Mouse (Mus musculus) spleen, postnatal 4 days (tissue): Measurements from ENCODE around the gene Vmn2r19.
"Not testable (repeated sequence)": the region's sequence is repeated elsewhere in the genome, so short reads cannot be mapped to it uniquely, and the experiment has no call there.

Source experiments
- DNase-seq, 2 experiments: peaks; one replicate each; pipeline ENCODE4 v3.0.0; 2022; ENCODE audit warnings: low spot score in 2 of 2

Gene Vmn2r19

DNA sequence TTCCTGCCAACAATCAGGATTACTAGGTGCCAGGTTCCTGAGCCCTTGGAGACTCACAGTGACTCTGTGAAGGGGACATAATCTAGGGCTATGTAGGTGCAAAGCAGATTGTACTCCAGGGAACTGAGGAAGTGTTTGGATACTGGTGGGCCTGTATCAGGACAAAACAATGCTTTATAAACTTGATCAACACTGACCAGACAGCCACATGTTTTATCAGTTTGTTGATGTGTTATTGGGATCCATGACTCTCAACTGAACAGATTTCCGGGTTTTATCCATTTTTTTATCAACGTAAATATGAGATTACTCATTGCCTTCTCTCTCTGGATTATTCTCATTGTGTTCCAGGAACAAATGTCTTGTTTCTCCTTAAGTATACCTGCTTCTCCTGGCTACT is at the start of gene Vmn2r19:
Vmn2r19 (plus strand) TSS at position 301 of the 400 bp plus-strand sequence.
- no peak for DNase-seq

DNA sequence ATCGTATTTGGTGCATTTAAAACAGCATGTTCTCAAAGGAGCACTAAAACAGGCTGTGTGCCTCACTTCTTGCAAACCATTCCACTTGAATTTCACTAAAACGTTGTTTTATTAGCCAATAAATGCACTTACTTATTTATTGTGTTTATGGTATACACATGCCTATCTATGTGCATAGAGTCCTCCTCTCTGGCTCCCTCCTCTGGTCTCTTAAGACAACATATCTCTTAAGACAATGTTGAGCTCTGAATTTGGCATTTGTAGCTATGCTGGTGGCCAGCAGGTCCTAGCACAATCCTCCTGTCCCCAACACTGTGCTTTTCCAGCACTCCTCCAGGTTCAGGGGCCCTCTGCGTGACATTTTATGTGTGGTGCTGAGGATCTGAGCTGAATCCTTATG is 49.2 kb upstream of the Vmn2r19 start:
- no peak for DNase-seq

DNA sequence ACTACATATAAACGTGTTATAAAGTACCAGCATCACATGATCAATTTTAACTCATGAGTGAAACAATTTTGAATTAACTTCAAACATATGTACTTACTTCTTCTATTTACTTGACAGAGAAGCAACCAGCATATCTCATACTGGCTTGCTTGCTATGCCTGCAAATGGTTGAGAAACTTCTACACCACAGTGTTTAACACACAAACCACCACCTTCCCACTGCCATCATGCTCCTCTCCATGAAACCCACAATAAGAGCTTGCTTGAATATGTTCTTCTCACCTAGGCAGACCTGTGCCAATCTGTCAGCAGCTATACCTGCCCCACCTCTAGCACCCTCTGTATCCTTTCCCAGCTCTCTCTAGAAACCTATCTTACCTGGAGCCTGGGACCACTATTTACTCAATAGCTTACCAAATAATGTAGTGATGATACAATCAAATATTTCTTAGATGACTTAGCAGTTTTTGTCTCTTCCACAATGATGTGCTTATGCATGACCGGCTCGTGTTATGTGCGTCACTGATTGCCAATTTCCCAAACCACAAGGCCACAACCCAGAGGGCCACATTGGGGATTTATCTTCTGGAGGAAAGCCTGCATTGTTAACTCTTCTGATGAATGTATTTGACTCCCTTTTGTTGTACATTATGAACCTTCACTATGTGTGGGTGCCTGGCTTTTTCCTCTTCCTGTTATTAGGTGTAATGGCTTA is 48.1 kb upstream of the Vmn2r19 start:
- no peak for DNase-seq

DNA sequence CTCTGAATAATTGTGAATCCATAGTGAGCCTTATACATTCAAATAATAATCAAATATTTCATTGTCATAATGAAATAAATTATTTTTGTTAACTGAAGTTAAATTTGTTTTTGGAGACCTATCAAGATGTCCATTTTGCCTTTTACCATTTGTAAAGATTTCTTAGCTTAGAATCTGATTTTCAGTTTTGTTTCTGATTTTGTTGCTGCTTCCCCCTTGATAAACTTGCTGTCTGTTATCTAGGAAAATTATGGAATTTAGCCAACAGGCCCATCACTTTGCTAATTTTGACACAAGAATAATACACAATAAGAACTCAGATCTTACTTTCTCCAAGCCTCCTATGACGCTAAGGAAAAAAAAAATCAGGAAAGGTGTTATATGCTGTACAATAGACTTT is 47.3 kb upstream of the Vmn2r19 start:
- no peak for DNase-seq

DNA sequence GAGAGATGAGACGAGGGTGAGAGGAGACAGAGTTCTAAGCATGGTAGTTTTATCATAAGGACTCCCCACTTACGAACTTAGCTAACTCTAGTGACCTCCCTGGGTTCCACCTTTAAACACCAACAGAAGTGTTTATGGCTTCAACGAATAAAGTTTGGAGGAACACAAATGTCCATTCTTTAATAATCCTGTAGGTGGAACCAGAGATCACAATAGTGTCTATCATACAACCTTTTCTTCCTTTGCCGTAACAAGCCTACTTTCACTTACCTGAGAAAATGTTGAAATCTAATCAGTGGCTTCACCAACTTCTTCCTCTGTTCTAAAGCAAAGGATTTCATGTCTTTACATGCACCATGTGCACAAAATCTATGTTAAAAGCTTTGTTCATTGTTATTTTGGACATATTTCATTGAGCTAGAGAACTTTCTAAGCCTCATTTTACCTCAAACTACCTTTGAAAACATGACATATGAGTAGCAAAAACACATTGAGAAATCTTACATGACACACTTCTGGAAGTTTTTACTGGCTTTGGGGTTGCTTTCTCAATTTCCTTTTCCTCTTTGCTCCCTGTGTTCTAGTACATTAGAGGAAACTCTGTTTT is 46.5 kb upstream of the Vmn2r19 start, which contains the start of gene Clec4d:
Clec4d (plus strand) TSS at position 557 of the 607 bp plus-strand sequence.
- no peak for DNase-seq

DNA sequence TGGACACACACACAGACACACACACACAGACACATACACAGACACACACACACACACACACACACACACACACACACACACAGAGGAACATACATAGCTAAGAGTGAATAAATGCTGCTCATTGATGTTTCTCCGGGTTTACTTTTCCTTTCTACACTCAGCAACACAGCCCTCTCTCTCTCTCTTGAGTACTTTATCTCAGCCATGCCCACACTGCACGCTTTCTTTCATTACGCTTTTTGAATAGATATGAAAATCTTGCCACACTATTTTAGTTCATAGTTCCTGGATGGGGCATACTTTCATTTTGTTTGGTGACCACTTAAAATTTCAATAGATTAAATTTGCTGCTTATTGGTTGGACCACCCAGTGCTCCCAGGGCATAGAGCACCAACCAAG is 43.9 kb upstream of the Vmn2r19 start:
- DNase-seq: no peak

DNA sequence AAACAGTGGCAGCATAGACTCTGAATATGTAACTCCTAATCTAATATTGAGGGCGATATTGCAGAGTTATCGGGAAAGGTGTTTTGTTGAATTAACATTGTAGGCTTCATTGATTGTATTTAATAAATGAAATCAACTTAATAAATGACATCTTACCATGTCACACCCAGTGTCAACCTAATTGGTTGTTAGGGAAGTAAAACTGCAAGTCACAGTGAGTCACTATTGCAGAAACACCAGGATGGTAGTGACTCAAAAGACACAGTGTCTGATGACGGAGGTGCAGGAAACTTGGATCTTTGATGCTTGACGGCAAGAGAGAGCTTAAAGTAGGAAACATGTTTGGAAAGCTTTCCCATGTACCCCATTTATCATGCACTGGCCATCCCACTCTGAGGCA is 42.3 kb upstream of the Vmn2r19 start:
- no peak for DNase-seq

DNA sequence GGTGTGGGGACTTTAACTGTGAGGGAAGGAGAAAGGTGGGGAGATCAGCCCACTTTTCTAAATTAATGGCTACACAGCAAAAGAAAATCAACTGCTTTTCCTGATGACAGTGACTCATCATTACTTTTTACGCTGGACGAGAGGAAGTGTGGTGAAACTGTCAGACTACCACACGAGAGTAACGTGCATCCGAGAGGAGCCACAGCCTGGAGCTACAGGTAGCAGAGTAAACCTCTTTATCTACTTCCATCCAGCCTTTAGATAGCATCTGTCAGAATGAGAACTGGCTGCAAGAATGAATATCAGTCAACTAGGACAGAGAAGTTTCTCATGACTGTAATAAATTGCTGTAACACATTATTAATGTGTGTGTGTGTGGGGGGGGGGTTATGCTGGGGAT is 41.2 kb upstream of the Vmn2r19 start:
- DNase-seq: no peak

DNA sequence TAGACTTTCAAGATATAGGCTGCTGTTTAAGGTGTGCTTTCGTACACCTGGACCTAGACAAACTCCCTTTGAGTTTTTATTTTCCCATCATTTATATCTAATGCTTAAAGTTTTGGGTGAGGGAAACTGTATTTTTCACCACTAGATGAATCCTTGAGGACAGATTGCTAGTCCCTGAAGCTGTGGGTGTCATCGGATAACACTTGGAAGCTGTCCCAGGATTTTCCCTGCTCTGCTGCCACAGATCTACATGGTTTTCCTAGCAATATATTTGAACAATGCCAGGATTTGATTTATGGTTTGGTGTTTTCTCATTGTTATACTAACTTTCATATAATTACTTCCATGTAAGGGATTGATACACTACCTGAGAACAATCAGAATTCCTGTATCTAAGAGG is 28.7 kb upstream of the Vmn2r19 start:
- no peak for DNase-seq

DNA sequence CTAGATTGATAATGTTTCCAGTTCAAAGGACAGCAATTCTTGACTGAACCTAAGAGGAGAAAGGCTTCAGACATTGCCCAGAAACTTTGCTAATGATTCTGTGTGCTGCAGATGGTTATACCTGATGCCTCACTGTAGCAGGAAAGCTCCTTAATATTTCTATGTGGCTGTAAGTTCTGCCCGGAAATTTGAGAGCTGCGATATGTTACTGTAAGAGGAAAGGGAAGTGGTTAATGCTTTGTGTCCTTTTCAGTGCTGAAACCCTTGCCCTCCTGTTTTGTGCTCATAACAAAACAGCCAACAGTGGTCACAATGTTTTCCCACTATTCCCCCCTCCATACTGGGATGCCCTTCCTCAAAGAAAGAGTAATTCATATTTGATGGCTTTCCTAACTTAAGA is 21.8 kb upstream of the Vmn2r19 start:
- DNase-seq: no peak

DNA sequence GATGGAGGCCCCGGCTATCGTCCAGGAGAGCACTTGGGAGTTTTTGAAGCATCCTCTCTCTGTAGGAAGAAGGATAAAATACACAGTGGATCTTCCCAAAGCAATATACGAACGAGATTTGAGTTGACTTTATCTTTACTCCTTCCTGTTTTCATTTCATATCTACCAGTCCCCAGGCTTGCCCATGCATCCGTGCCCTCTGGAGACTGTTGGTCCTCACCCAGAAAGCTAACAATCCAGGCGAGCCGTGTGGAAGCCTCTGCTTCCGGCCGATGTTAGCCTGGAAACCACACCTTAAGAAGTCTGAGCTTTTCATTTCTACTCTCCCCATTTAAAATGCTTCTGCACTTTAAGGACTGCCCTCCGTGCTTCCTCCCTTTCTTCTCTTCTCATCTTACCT is 19.2 kb upstream of the Vmn2r19 start:
- DNase-seq: no peak

DNA sequence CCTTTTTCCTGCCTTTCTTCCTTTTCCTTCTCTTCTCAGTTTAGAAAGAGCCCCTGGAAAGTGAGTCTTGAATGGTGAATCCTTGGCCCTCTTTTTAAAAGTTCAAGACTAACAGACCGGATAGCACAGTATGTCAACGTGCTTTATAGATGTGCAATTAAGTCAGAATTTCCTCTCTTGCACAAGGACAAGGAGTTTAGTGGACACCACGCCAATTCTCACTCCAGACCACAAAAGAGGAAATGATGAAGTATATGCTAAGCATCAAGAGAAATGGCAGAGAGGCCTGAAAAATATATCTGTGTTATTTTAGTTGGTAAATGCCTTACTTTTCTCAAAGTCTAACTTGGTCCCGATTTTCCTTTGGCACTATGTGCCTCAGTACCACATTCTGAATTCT is 18.4 kb upstream of the Vmn2r19 start, which contains the start of gene Clec4e:
Clec4e (minus strand) TSS at position 118 of the 400 bp plus-strand sequence.
- no peak for DNase-seq

DNA sequence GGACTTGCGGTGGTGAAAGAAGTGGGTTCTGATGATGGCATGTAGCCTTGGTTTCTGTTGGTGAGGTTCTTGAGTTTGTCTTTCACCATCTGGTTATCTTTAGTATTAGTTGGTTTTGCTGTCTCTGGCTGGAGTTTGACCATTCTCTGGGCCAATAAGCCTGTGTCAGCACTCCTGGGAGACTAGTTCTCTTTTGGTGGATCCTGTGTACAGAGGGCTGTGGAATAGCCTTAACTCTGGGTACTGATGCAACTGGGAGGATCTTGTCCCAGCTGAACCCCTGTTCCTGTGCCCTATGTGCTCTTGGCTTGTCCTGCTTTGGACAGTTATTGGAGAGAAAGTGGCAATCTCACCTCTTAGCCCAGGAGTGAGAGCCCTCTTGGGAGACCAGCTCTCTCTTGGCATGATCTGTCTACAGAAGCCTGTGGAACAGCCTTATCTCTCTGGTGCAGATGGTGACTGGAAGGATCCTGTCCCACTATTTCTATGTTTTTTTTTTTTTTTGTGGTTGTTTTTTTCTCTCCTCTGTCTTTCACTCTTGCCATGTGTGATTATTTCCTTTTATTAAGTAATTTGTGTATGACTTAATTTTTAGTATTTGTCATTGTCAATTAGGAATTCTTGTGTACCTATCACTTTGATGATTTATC is 15.3 kb upstream of the Vmn2r19 start:
- DNase-seq: peak; percentile 50 to 70

DNA sequence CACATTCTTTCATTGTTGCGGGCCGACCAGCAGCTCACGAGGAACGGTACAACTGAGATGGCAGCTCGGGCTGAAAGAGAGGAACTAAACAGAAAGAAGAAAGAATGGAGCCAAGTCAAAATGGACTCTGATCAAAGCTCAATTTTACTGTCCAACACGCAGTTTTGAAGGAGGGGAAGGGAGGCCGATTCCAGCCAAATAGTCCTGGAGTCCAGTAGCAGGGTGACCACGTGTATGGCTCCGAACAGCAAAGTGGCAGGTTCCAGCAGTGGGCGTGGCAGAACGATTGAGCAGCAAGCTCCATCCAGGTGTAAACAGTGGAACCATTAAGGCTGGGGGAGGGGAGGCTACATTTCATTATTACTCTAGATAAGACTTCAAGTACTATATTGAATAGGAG is 14.6 kb upstream of the Vmn2r19 start:
- DNase-seq: peak; percentile 23 to 64

DNA sequence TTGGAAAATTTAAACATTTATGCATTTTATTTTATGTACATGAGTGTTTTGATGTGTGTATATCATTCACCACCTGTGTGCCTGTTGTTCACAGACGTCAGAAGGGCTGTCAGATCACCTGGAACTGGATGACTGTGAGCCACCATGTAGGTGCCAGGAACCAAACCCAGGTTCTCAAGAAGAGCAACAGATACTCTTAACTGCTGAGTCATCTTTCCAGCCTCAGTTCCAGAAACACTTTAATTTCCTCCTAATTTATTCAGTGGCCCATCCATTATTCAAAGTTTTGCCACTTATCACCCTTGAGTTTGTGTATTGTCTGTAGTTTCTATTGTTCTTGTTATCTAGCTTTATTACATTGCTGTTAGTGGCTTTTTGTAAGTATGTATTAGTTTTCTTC is 11.4 kb upstream of the Vmn2r19 start:
- DNase-seq: no peak

DNA sequence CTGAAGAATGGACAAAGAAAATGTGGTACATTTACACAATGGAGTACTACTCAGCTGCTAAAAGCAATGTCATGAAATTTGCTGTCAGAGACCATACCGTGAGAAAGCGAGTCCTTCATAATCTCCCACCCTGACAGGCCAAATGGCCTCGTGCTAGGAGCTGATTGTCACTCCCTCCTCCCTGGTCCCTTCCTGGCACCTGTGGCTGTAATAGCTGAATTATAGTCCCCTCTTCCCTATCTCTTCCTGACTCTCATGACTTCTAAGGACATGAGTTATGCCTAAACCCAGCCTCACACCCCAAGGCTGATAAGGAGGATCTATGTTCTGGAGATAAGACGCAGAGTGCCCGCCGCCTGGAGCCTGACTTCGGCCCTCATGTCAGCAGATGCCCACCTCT is 1.8 kb upstream of the Vmn2r19 start:
- DNase-seq: not testable (repeated sequence)

DNA sequence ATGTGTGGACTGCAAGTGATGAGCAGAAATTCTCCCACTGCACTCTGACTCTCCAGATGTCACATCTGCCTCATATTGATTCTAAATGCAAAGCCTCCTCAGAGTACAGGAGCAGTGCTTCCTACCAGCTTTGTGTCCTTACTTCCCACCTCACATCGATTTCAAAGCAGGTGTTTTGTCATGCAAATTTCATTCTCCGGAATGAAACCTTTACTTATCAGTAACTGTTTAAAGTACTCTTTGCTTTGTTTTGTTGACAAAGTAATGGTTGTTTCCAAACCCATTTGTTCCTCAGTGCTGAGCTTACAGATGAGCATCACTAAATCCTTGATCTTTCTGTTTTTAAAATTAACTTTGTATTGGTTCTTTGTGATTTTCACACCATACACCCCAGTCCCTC is 24.4 kb downstream of the Vmn2r19 start:
- no peak for DNase-seq

DNA sequence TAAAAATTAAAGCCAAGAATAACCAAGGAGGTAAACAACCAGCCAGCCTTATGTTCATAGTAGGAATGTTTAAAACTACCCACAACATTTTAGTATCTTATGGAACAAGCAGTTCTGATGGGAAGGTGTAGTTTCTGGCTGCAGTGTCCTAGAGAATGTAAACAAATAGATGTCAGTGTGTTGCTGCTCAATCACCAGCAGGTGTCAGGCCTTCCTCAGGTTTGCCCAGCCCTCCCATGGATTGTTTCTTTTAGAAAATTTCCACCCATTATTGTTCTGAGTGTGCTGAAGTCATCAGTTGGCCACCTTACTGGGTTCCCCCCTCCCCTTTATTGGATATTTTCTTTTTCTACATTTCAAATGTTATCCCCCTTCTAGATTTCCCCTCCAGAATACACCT is 32.0 kb downstream of the Vmn2r19 start:
- no peak for DNase-seq

DNA sequence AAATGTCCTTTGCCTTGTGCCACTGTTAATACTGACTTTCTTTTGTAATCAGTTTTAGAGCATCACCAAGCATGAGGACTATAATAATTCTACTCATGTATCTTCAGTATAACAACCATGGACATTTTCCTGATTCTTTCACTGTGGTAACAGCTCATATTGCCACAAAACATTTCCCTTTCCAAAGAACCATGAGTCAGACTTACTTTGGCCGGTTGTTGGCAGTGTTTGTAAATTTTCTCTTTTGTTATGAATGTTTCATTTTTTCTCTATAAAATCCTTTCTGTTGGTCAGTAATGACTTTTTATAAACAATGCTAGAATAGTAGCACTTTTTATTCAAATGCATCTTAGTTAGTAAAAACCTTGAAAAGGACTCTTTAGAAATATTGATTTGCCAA is 38.0 kb downstream of the Vmn2r19 start:
- no peak for DNase-seq
